Mouse (Mus musculus) ES-E14 (cell line): ENCODE data around the gene Rc3h1. TPM values are rescaled to one million over a fixed set of nuclear protein-coding genes. Genes with fewer than 3 reads are reported as not detected.
"Not testable (repeated sequence)": the region's sequence is repeated elsewhere in the genome, so short reads cannot be mapped to it uniquely, and the experiment has no call there.

Source experiments
- DNase-seq: peaks from one replicate; pipeline ENCODE4 v3.0.0-alpha.2; 2013; ENCODE audit warnings: low read depth, low spot score
- H3K27ac ChIP-seq: 2 replicates; pipeline ENCODE4 v1.5.1; 2012; ENCODE audit warnings: low read depth, mild to moderate bottlenecking, low read length, moderate library complexity, mixed read lengths; ENCODE audit not compliant: poor library complexity, insufficient read depth, severe bottlenecking
- H3K36me3 ChIP-seq: 2 replicates; pipeline ENCODE4 v1.6.1; 2012; ENCODE audit warnings: mild to moderate bottlenecking, low read length, moderate library complexity, mixed read lengths; ENCODE audit not compliant: control insufficient read depth, poor library complexity, insufficient read depth, severe bottlenecking
- H3K4me1 ChIP-seq, 2 experiments: fragments of 150-350 bp in 1 of 2; sonication (generic) in 1 of 2; 2 replicates each; pipeline ENCODE4 v1.6.1; 2012; ENCODE audit warnings: low read length in 2 of 2, mild to moderate bottlenecking in 1 of 2, mixed read lengths in 1 of 2; ENCODE audit not compliant: control insufficient read depth in 2 of 2, insufficient read depth in 2 of 2, poor library complexity in 1 of 2
- H3K4me3 ChIP-seq, 2 experiments: fragments of 150-350 bp in 1 of 2; sonication (generic) in 1 of 2; 2 replicates each; pipeline ENCODE4 v1.5.1; 2012; ENCODE audit warnings: low read length in 2 of 2, low read depth in 1 of 2, mild to moderate bottlenecking in 1 of 2, mixed read lengths in 1 of 2; ENCODE audit not compliant: insufficient read depth in 1 of 2, poor library complexity in 1 of 2, severe bottlenecking in 1 of 2
- H3K9ac ChIP-seq: 2 replicates; pipeline ENCODE4 v1.6.1; 2012; ENCODE audit warnings: low read depth, mild to moderate bottlenecking, low read length, mixed read lengths; ENCODE audit not compliant: poor library complexity, insufficient read depth, severe bottlenecking
- H3K9me3 ChIP-seq: fragments of 150-350 bp; sonication (generic); 2 replicates; pipeline ENCODE4 v1.6.1; 2012; ENCODE audit warnings: low read depth, mild to moderate bottlenecking, low read length; ENCODE audit not compliant: control insufficient read depth, insufficient read depth
- CHD2 ChIP-seq: IDR thresholded peaks from 2 replicates; pipeline ENCODE4 v1.6.1; 2014; ENCODE audit warnings: mild to moderate bottlenecking, low read depth, low read length, inconsistent platforms
- HCFC1 ChIP-seq: IDR thresholded peaks from 2 replicates; pipeline ENCODE4 v1.6.1; 2012; ENCODE audit warnings: low read length, inconsistent platforms, borderline replicate concordance; ENCODE audit not compliant: insufficient read depth
- MAFK ChIP-seq: IDR thresholded peaks from 2 replicates; pipeline ENCODE4 v1.6.1; 2014; ENCODE audit warnings: mild to moderate bottlenecking, low read depth, low read length, inconsistent platforms; ENCODE audit not compliant: insufficient read depth
- ZC3H11A ChIP-seq: IDR thresholded peaks from 2 replicates; pipeline ENCODE4 v1.6.1; 2012; ENCODE audit warnings: low read depth, mild to moderate bottlenecking, inconsistent platforms, low read length, borderline replicate concordance
- ZNF384 ChIP-seq: IDR thresholded peaks from 2 replicates; pipeline ENCODE4 v1.6.1; 2012; ENCODE audit warnings: low read depth, low read length, inconsistent platforms
- in situ Hi-C, 2 experiments: fragments of 600-800 bp; cut with MboI; formaldehyde crosslinking; loops; one replicate each; pipeline ENCODE4 v1.15.1; 2025; ENCODE audit warnings: low sequenced_read_pairs in 2 of 2, inconsistent platforms in 1 of 2; ENCODE audit not compliant: unreplicated experiment in 2 of 2
- total RNA-seq: library from RNA; depleted of rRNA; stranded (reverse); fragments of 300-350 nt; gene quantifications from 2 replicates; pipeline ENCODE4 v1.2.3, GENCODE M21; 2012; rRNA removed

Rc3h1 gene
- 23.2 and 24.9 TPM in 2 replicates for total RNA-seq

DNA sequence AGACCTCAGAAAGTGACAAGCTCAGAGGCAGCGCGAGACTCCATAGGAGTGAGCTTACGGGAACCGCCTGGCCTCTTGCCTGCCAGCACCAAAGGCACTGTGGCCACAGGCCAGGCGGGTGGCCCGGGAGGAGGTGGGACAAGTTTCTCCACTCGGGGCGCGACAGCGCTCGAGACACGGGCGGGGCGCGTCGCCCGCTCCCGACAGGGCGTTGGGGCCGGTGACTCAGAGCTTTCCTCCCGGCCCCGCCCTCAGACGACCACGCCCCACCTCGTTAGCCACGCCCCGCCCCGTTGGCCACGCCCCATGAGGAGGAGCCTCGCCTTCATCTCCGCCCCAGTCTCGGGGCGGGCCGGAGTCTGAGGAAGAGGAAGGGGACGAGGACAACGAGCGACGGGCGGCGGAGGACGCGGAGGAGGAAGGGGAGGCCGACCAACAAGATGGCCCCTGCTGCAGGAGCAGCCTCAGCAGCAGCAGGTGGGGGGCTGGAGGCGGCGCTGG, at the start of gene Rc3h1:
Gene Rc3h1 (plus strand): TSS at position 362 of the 501 bp plus-strand sequence.
- Histone ChIP-seq H3K27ac (no peak within 1 kb of the TSS; the same call in 1 of the 2 replicates), H3K9me3 (no peaks in the 10 kb centered on the region), H3K9ac (peak within 1 kb of the TSS; percentile 87), H3K36me3 (no peaks in the 10 kb centered on the region), H3K4me1 (0 out of 4 replicates have a peak, but pooled peaks cover 0 to 2% of the 10 kb centered on the region in 2 experiments), H3K4me3 (peak within 1 kb of the TSS; percentile 86 to 89)
- in situ Hi-C loops: no loop called here
- DNase-seq: peak; percentile 83
- no peak for TF ChIP-seq ZC3H11A
- TF ChIP-seq MAFK: no peak
- TF ChIP-seq ZNF384: no peak
- no peak for TF ChIP-seq CHD2
- no peak for TF ChIP-seq HCFC1

GRCm38 (mm10) chr1:160858132-160858531, 48.1 kb upstream of the Rc3h1 start:
- Histone ChIP-seq H3K36me3 (no peaks in the 10 kb centered on the region), H3K4me1 (no peaks in the 10 kb centered on the region), H3K4me3 (no peak overlapping the region), H3K9me3 (no peaks in the 10 kb centered on the region), H3K9ac (no peak overlapping the region), H3K27ac (no peak overlapping the region)
- TF ChIP-seq MAFK (no peak), ZC3H11A (no peak), CHD2 (no peak), ZNF384 (no peak), HCFC1 (no peak)
- in situ Hi-C loops: no loop called here
- DNase-seq: no peak

DNA sequence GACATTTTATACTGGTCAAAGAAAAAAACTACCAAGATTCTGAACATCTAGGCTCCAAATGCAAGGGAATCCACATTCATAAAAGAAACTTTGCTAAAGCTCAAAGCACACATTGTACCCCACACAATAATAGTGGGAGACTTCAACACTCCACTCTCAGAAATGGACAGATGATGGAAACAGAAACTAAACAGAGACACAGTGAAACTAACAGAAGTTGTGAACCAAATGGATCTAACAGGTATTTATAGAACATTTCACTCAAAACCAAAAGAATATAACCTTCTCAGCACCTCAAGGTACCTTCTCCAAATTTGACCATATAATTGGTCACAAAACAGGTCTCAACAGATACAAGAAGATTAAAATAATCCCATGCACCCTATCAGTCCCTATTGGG, 46.3 kb upstream of the Rc3h1 start:
- H3K36me3 ChIP-seq, in situ Hi-C loops, H3K27ac ChIP-seq, DNase-seq, H3K4me3 ChIP-seq, H3K4me1 ChIP-seq, H3K9me3 ChIP-seq, H3K9ac ChIP-seq: not testable (repeated sequence)

DNA sequence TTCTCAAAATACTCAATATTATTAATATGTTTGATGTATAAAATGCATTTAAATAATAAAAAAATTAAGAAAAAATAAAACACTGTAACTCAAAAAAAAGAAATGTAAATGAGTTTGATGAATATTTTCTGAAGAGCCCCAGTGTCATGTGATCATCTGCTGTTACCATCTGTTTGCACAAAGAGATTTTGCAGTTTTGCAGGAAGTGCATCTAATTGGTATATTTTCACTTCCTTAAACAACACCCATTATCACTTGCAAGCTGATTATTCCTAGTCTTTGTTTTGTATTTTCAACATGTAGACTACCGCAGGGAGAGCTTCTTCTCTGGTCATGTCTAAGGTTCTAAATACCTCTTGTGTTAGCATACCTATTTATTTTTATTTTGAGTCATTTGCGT, 45.1 kb upstream of the Rc3h1 start:
- H3K4me3 ChIP-seq: no peak overlapping the region
- no peak overlapping the region for H3K27ac ChIP-seq
- no peak overlapping the region for H3K9ac ChIP-seq
- H3K4me1 ChIP-seq: no peaks in the 10 kb centered on the region
- no peaks in the 10 kb centered on the region for H3K9me3 ChIP-seq
- in situ Hi-C loops: no loop called here
- H3K36me3 ChIP-seq: no peaks in the 10 kb centered on the region
- DNase-seq: no peak
- no peak for TF ChIP-seq CHD2
- TF ChIP-seq ZC3H11A: no peak
- TF ChIP-seq MAFK: no peak
- no peak for TF ChIP-seq ZNF384
- TF ChIP-seq HCFC1: no peak

- H3K4me1 ChIP-seq: no peaks in the 10 kb centered on the region
- in situ Hi-C loops: no loop called here
- no peaks in the 10 kb centered on the region for H3K9me3 ChIP-seq
- TF ChIP-seq ZC3H11A (no peak), MAFK (no peak), CHD2 (no peak), HCFC1 (no peak), ZNF384 (no peak)
- H3K36me3 ChIP-seq: no peaks in the 10 kb centered on the region
- DNase-seq: no peak
- H3K9ac ChIP-seq: no peak overlapping the region
- no peak overlapping the region for H3K4me3 ChIP-seq
- H3K27ac ChIP-seq: no peak overlapping the region
Measured at GRCm38 (mm10) chr1:160861632-160862031, 44.6 kb upstream of the Rc3h1 start.
